Mouse (Mus musculus): ENCODE data around the gene Gns.

Gns gene

GRCm38 (mm10) chr10:121429981-121430682, 65.2 kb downstream of the Gns start:
- in situ Hi-C loops (cut with MseI, MboI) = no loop called here

DNA sequence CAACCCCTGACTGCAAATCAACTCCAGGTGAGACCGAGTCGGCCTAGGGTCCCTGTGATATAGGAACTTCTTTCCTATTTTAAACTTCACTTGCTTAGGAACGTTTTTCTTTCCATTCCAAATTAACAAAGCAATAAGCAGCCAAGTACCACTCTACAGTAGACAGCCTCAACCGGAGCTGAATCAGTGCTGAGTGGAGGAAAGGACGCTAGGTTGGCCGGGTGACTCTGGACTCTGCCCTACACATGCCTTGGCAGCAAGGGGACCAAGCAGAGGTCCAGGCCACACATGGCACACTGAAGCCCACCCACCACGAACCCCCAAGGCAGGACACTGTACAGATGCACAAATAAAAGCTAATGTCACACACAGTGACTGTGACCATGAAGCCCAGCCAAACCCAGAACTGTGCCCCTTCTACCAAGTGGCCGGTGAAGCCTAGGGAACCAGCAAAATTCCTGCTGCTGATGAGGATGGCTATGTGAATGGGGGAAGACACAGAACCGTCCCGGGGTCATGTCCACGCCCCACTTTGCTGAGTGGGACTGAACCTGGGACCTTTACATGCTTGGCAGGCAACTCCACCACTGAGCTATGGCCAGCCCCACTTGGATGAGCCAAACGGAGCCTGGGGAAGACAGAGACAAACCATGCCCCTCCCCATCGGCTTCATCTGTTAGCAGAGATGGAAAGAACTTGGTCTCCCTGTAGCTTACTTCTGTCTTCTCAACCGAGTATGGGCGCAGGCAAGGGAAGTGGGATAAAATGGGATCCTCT, 66.1 kb downstream of the Gns start:
- in situ Hi-C loops (cut with MseI, MboI) = no loop called here

DNA sequence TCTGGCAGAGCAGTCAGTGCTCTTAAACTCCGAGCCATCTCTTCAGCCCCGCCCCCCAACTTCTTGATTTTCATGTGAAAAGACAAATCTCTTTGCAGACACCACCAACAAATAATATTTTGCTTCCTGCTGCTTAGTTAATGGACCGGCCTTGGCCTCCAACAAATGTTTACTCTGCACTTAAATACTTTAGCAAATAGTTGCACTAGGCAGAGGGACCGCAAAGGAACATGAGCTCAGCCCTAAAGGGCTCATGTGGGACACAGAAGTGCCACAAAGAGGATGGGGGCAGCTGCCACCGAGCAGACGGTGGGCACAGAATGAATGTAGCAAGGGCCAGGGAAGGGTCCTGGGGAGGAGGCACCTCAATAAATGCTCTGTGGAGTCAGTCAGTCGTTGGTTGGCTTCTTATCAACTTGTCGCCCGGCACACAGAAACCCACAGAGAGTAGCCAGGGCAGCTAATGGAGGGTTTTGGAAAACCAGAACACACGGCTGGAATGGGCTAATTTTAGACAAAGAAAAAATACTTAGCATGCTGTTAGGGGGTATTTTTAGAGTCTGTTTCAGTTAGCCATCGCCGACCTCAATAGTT, 67.2 kb downstream of the Gns start:
- in situ Hi-C loops (cut with MseI, MboI) = no loop called here

DNA sequence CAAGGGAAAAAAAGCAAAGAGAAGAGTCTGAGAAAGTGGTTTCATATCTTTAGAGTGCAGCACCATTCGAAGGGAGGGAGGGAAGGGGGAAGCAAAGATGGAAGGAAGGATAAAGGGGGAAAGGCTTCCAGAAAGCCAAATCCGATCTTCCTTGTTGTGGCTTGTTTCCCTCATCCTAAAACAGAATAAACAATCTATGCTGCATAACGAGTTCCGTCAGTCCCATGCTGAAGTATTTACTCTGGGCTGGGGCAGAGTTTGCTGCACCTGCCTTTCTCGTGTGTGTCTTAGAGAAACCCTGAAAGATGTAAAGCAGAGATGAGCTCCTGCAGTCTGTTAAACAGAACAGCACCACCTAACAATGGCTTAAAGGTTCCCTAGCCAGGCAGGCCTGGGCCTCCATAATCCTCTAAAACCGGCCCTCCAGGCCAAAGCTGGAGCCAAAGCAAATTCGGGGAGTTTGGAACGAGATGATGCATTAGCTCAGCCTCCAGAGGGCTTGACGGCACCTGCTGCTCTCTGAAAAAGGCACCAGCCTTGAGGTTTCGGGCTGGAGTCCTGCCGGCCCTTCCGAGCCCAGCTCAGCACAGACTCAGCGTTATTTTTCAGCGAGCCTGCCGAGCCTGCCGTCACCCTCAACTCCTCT, 67.9 kb downstream of the Gns start:
- in situ Hi-C loops (cut with MseI, MboI) = no loop called here

DNA sequence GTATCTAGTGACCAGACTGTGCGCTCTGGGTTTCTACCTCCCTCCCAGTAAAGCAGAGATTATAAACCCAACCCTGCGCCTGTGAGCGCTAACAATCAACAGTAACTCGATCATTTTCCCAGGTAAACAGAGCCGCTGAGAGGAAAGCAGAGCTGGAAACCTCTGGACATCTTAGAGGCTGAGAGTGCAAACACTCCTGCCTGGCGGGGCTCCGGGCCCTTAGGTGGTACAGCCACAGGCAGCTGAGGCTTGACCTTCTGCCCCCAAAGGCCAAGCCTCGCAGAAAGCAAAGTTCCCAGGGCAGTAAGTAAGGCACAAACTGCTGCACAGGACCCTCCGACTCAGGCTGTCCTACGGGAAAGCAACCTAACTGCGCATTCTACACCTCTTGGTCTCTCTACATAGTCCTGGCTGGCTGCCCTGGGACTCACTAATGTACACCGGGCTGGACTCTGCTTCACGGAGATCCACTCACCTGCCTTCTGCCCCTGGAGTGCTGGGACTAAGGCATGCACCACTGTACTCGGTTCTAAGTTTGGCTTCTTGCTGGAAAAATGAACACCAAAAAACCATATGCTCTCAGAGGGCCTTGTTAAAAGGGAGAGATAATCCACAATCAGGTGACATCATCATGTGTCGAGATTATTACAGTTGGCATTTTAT, 69.7 kb downstream of the Gns start:
- in situ Hi-C loops (cut with MseI, MboI) = no loop called here

GRCm38 (mm10) chr10:121435546-121436257, 70.8 kb downstream of the Gns start:
- in situ Hi-C loops (cut with MseI, MboI) = no loop called here

DNA sequence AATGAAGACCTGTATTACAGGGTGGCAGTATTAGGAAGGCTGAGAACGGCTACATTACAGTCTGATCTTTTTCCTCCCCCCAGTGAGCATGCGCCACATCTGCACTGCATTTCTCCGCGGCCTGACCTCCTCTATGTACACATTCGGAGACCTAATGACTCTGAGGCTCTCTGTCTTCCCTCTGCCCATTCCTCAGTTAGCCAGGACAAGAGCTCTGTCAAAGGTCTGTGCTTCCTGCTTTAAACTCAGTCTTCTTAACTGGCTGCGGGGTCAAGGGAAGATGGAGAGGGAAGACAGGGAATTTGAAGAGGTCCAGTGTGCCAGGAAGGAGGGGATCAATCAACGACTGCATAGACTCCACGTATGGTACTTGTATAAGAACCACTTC, 71.4 kb downstream of the Gns start:
- in situ Hi-C loops (cut with MseI, MboI) = no loop called here

DNA sequence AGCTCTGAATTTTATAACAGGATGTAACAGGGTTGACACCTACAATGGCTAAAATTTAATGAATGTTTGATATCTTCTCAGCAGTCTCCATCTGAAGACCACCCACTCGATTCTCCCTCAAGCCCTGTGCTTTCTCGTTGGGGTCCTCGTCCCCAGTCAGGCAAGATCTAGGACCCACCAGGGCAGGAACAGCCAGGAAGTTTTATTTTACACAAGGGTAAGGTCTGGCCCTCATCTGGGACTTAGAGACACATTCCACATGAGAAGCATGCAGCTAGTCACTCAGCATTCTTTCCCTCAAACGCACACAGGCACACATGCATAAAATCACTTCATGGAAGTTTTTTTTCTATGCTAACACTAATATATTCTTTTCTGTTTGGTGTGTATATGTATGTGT, 71.8 kb downstream of the Gns start:
- in situ Hi-C loops (cut with MseI, MboI) = no loop called here

GRCm38 (mm10) chr10:121438109-121438508, 73.2 kb downstream of the Gns start:
- in situ Hi-C loops (cut with MseI, MboI) = no loop called here

DNA sequence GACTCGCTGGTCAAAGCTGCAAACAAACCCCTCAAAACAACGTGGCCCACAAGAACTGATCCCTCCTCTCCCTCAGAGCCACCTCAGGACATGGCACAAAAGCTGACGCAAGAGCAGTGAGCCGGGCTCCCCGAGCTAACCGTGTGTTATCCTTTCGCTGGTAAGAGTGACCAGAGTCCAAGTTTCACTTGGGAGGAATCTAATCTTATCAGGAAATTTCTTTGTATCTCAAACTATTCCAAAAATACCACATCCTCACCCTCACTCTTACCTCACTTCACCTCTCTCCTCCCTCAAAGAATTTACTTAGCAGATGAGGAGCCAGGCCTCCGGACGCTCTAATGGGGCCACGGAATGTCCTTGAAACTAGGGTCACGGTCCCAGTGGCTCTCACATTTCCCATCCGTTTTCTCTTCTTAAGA, 74.4 kb downstream of the Gns start:
- in situ Hi-C loops (cut with MseI, MboI) = no loop called here

- in situ Hi-C loops (cut with MseI, MboI) = no loop called here
Measured at GRCm38 (mm10) chr10:121443791-121444190, 78.9 kb downstream of the Gns start.

DNA sequence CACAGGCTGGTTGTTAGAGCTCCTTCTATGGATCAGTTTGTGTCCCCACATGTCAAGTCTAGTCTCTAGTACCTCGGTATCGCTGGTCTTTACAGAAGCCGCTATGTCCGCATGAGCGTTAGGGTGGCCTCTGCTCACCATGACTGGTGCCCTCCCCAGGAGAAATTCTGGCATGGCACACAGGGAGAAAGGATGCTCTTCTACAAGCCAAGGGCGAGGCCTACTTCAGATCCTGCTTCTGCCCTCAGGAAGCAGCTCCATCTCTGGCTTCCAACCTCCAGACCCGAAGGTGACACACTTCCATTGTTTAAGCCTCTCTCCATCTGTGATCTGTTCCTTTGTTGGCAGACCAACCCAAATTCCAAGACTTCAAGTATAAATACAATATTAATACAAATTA, 79.3 kb downstream of the Gns start:
- in situ Hi-C loops (cut with MseI, MboI) = no loop called here

GRCm38 (mm10) chr10:121445808-121446207, 80.9 kb downstream of the Gns start:
- in situ Hi-C loops (cut with MseI, MboI) = no loop called here

Measured in mouse trophoblast stem cell (cell line).